Mouse (Mus musculus) CD4-positive helper T cell, adult 2 months (primary cell): ENCODE measurements around the gene Spag9.

Experiments used
- DNase-seq: peaks from one replicate; pipeline ENCODE4 v3.0.0-alpha.2; 2012; ENCODE audit warnings: low read depth, missing footprints, low spot score

Spag9 gene

DNA sequence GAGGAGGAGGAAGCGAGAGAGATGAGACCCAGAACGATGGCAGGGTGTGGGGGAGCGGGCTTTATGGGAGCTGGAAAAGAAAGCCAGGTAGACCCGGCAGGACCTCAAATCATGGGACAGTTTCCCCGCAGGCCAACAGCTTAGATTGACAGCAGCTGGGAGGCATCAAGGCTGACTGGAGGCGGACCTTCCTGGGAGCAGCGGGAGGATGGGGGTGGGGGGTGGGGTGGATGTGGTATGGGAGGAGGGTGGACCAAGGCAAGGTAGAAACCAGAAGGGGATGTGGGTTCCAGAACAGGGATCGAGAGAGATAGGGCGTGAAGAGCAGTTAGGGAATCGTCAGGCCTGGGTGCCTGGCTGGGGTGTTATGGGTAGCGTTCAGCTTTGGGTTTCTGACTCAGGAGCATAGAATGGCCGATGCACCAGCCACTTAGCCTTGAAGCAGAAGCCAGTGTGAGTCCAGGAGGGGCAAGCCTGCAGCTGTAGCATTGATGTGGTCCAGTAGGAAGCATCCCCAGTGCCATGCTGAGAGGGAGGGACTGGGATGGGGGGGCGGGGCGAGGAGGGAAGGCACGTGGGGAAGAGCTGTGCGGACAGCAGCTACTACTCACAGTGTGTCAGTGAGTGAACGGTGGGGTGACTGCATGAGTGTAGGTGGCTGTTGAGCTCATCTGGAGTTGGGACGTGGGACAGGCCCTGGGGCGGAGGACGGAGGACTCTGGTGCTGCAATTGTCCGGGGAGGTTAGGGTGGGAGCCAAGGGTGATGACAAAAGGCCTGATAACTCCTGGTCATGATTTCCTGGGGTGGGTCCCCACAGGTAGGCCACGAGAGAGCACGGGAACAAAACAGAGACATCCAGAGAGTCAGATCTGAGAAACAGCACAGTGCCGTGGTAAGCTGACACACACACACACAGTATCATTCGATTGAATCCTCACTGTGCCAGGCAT is 154.9 kb downstream of the Spag9 start:
- no peak for DNase-seq

DNA sequence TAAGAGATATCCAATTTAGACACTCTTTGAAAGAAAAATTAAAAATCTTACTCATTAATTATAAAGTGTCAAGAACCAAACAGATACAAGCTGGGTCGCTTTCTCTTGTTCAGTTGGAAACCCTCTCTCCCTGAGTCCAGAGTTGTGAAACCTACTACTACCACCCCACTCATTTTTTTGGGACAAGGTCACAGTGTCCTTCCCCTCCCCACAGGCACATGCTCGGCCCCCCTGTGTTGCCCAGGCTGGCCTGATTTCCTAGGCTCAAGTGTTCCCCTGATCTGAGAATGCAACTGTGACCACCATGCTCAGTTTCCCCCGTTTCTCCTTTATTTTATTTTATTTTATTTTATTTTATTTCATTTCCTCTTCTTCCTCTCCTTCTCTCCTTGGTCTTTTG is 158.3 kb downstream of the Spag9 start:
- DNase-seq, result no peak

DNA sequence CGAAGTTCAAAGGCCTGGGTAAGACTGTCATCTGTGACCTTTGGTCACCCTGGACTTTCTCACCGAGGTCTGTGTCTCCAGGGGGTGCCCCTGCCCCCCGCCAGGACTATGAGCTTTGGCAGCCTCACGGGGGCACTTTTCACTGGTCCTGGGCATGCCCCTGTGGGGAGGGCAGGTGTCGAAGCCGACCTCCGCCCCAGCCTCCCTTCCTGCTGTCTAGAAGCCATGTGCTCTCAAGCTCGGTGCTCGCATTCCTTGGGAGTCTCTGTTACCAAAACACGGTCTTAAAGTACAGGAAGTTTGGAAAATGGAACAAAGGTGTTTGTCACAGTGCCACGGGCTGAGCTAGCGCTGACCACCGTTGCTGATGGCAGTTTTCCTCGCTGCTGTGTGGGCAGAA is 162.6 kb downstream of the Spag9 start:
- DNase-seq, result no peak

DNA sequence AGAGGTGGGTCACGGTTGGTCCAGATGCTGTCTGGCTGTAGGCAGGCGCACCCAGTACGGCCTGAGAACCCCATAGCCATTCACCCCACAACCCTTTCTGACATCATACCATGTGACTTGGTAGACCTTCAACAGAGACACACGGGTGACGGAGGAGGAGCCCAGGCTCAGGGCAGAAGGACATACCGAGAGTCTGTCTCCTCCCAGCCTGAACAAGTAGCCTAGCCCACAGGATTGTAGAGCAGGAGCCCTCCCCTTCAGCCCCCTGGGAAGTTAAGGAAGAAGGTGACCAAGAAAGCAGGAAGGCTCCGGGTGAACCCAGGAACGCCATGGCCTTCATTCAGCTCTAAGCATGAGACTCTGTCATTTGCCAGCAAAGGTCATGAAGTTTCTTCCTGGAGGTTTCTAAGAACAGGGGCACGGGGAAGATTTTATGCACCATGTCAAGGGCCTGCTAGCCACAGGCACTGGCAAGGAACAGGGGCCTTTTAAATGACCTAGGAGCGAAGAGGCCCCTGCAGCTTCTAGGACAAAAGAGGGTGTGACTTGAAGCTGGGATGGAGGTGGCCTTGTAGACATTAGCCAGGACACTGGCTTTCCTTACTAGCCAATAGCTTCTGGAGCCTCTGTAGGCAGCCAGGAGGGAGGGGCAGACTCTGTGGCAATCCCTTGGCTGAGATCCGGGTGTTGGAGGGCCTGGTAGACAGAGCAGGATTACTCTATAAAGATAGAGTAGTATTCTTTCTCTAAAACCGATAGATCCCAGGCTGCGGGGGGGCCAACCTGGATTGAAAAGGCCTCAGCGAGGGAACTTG is 163.4 kb downstream of the Spag9 start:
- no peak for DNase-seq

DNA sequence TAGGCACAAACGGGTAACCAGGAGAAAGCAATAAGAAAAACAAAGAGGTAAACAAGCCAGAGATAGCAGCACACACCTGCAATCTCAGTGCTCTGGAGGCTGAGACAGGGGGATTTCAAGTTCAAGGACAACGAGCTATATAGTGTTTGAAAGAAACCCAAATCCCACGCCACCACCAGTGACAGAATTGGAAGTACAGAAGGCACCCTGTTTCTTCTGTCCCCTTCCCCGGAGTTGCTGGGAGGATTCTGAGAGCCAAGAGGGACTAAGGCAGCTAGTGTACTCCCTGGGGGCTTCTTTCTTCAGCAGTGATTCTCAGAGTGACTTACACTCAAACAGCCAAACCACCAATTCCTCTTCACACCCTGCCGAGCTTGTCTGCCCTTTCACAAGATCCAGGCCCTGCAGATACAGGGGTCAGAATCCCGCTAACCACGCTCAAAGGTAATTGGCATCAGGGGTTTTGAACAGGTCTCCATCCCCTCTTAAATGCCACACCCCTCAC is 164.1 kb downstream of the Spag9 start:
- DNase-seq, result no peak

DNA sequence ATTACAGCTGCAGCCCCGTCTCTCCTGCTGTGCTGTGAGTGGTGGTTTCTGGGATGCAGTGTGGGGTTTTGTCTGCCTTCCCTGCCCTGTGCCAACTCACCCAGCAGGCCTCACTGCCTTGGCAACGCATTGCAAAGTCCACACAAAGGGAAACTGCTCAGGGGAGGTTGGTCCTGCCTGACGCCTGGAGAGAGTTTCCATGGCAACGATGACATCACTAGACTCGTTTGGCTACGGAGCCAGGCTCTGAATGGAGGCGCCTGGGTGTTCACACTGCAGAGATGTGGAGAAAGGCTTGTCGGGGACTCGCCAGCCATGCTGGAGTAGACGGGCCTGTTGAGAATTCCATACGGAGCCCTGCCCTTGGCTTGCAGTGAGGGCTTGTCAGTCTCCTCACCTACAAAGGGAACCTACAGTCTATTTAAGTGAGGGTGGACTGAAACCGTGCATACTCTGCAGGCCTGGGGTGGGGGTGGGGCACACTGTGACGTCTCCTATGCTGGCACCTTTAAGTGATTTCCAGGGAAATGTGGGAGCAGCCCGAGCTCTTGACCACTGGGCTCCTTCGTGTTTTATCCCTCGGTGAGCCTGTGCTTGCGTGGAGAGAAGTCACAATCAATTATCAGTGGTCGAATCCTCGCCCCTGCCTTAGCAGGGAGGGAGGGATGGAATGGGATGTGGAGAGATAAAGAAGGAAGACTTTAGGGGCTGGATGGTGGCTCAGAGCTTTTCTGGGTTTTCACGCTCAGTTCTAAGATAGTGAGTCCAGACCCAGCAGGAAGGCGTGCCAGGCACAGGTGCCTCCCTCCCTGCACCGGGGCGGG is 164.8 kb downstream of the Spag9 start:
- DNase-seq, result peak; percentile 61

DNA sequence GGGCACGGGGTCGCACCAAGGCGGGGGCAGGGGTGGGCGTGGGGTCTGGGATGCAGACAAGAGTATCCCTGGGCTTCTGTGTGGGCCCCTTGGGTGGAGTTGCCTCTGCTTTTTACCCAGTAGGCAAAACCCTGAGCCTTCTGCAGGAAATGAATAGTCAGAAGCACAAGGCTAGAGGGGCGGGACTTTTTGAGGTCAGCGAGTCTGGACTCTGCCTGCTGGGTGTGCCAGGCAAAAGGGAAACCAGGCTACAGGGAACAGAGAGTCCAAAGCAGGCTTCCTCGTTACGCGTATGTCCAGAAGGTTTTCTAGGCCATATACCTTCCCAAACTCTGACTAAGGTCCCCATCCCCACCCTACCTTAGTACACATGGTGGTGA is 165.4 kb downstream of the Spag9 start:
- DNase-seq, result no peak

DNA sequence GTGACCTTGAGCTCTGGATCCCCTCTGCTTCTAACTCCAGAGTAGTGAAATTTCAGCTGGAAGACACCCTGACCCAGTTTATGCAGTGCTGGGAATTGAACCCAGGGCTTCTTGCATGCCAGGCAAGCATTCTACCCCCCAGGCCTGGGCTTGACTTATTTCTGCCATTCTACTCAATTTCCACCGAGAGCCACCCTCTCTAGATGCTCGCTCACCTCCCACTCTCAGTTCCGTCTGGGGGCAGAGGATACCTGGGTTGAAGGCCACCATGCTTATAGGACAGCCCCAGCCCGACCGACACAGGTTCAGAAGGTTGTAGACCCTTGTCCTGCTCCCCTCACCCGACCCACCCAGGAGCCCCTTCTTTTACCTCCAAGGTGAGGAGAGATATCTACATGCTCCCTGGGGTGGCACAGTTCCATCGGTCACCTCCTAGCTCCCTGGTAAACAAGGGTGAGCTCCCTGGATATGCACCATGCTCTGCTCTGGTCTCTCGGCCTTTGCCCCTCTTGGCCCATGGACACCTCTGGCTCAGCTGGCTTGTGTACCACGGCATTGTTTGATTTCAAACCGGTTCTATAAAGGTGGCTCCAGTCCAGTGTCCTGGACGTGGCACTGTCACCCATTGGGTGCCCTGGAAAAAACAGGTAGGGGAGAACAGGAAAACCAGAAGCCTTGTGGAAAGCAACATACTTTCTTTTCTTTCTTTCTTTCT is 166.1 kb downstream of the Spag9 start:
- no peak for DNase-seq

DNA sequence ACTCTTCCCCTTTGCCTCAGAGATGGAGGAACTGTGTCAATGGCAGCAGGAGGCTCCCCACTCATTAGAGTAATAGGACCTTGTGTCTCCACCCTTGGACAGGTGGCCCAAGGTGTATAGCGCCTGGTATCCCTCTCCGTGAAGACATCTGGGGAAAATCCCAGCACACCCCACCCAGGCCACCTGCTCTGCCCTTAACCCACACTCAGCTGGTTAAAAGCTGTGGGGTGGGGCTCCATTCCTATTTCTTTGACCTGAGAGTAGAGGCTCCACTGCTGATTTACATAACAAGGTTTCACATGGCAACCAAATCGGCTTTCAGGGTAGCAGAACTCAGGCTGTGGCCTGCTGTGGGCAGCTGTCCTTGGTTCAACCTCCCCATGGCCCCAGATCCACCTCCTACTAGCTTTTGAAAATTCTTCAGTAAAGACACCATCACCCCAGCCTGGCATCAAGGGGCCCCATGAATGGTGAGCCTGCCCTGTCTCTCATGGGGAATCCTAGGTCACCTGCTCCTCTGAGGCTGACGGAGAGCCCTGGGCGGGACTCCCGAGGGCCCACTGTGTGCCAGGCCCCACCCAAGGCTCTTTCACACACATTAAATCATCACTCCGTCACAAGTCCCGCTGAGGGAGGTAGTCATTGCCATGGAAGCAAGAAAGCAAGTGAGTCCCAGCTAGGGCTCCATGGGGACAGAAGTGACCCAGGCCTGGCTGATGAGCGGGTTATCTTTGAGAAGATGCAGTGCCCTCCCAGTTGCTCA is 167.3 kb downstream of the Spag9 start:
- no peak for DNase-seq

DNA sequence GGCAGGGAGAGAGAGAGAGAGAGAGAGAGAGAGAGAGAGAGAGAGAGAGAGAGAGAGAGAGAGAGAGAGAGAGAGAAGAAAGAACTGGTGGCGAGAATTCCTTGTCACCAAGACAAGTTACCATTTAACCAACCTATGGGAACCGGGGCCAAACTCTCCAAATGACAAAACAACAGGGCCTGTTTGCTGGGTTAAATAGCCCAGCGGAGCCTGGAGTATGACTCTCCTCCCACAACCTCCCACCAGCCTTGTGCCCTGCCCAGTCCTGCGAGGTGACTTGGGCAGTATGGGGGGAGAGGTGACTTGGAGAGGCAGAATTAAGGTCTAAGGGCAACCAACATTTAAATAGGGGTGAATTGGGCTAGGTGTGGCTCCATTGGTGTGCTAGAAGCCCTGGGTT is 169.9 kb downstream of the Spag9 start:
- DNase-seq, result no peak

DNA sequence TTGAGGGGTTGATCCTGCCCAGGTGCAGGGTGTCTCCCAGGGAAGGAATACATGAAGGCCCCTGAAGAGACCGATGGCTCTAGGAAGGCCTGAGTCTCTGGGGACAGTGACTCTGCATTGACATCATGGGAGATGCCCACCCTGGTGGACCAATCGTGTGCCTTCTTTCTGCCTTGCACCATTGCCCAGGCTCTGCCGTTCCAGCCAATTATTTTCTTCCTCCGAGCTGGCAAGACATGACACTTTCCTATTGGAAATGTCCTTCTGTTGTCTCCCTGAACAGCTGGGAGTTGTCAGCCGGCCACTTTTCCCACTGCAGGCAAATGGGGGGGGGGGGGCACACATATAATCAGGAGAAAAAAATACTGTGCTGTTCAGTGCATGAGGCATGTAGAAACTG is 172.3 kb downstream of the Spag9 start:
- no peak for DNase-seq

DNA sequence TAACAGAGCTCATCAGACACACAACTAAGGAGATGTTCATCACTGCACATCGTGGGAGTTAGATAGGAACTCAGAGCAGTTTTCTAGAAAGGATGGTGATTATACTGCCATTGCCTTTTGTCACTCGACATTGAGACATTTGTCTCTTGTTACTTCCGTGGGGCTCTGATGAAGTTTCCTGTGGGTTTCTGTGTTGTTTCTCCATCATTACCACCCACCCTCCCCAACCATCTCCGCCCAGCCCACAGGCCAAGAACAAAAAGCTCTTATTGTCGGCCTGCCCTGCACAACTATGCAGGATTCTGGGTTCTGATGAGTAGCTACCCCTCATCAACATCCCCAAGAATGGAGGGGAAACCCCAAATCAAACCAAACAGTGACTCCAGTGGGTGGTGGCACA is 173.7 kb downstream of the Spag9 start:
- DNase-seq, result peak; percentile 18

DNA sequence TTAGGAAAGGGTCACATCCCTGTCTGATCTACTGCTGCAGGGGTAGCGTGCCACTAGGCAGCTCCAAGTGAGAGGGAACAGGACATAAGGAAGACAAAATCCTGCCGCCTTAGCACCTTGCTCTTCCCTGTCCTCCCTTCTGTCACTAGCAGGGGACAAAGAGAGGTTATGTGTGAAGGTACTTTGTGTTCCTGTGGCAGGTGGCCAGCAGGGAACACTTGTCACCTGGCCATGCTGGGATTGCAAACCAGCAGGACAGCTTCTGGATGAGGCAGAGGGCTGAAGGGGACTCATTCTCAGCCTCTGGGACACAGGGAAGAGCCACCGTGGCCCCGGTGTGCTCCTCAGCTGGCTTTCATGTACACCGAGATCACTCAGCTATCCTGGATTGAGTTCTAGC is 175.8 kb downstream of the Spag9 start:
- DNase-seq, result no peak

DNA sequence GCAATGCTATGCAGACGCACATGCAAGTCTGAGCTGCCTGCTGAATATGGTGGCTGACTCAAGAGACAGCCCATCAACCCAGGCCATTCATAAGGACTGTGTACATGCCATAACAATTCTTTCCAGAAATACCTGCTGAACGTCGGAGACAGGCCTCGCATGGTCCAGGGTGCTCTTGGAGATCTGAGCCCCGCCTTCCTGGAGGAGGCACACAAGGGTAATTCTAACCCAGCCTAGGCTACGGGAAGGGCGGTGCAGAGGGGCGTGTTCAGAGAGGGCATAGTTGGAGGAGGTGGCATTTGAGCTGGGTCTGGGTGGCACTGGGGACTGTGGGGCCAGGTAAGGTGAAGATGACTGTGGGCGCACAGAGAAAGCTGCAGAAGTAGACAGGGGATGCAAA is 176.3 kb downstream of the Spag9 start:
- DNase-seq, result no peak

DNA sequence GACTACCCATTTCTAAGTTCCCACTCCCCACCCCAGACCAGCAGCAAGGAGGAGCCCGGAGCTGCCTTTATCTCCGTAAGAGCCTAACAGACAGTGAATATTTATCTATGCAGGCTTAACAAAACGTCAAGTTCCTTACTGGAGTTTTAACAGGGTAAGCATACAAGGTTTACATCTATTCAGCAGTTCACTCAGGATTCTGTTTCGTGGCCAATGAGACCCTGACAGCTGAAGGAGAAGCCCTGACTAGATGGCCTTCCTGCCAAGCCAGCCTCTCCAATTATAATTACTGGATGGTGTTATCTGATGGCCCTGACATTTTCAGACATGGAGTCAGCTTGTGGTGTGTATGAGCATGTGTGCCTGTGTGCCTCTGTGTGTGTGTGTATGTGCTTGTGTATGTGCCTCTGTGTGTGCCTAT is 177.8 kb downstream of the Spag9 start:
- DNase-seq, result no peak

DNA sequence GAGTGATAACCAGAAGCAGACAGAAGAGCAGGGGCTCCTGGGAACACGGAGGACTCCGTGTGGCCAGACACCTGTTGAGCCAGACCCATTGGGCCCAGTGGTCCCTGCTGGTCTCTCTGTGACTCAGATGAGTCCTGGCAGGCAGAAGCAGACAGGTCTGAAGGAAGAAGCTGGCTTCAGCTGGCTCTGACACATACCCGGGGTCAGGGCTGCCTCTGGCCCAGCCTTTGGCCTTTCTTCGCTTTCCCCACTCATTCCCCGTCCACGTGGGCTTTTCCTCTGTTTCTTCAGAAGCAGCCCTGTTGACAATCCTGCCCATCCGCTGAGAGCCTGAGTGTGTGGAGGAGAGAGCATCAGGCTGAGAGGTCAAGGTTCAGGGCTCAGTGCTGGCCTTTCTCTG is 179.4 kb downstream of the Spag9 start:
- no peak for DNase-seq
